Mouse (Mus musculus) monocyte, adult 5-6 weeks (primary cell): ENCODE measurements around the gene Ptpro. TPM values are rescaled to one million over a fixed set of nuclear protein-coding genes. Genes with fewer than 3 reads are reported as not detected.

Experiments used
- ATAC-seq: fragments of 153-309, 156-312 bp; replicated peaks from 2 replicates; pipeline ENCODE4 v1.8.0; 2017; ENCODE audit warnings: mild to moderate bottlenecking; ENCODE audit not compliant: low TSS enrichment, insufficient number of reproducible peaks, severe bottlenecking, poor library complexity, low FRiP score
- total RNA-seq: library from RNA; stranded (forward); fragments of 200-1000, 200-491, 200-594 nt; gene quantifications from 3 replicates; pipeline ENCODE4 v1.2.3, GENCODE M21; 2017

Ptpro gene
- total RNA-seq, 1 experiment from 2014 or later: 157 TPM

DNA sequence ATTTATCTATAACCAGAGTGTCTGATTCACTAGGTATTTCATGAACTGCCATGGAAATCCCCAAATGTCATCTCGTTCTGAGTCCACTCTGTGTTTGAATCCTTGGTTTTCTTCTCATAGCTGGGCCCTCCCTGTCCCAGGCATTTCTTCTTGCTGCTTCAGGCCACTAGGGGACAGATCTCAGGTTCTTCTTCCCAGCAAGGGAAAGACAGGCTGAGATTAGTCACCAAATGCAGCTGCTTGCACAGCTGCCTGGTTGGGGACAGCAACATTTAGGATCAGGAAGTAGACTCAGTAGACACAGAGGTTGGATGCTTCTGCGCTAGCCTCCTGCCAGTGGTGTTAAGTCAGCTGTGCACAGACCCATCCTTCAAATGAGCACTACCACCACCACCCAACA, 113.5 kb downstream of the Ptpro start:
- no peak for ATAC-seq

DNA sequence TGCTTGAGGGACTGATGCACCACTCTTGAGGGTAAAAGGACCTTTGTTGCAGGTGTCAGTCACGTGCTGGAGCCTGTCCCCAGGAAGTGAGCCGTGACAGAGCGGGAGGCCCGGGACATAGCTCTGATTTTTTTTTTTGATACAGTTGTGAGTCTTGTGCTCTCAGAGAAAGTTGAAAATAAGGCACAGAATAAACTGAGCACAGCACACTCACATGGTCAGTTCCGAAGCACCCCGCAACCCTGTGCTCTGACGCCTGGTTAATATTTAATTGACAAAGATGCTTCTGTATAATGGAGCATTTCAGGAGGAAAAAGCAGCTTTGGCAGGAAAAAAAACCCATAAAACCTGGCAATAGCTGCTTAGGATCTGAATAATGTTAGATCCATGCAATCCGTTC, 118.6 kb downstream of the Ptpro start:
- no peak for ATAC-seq

DNA sequence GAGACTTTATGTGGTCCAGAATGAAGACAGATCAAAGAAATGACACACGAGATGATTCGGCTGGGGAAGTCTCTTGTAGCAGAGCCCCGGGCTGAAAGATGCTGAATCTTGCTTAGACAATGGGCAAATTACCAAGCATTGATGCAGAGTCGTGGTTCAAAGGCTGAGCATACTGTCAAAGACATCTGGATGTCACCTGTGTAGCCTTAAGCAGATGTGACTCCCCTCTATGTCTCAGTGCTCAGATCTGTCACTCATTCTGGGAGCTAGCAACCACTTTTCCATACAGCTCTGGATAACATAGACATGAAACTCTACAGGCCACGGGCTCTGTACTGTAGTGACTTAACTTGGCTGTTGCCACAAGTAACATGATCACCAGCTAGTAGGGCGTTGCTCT, 119.3 kb downstream of the Ptpro start:
- ATAC-seq: no peak

DNA sequence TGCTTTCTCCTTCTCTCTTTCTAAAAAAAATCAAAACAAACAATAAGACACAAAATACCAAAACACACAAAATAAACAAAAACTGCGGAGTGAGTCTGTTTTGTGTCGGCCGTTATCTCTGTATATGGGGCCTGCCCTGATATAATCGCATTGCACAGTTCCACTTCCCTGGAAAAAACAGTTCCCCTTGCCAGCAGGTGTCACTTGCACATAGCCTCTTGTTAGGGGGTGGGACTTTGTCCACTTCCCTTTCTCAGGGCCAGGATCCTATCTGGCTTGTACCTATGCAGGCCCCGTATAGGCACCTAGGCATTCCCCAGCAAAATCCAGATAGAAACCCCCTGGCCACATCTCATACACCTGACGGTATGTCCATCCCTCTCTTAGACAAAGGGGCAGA, 121.8 kb downstream of the Ptpro start:
- ATAC-seq: 0 out of 2 replicates have a peak, but pooled peaks have one; percentile 43

DNA sequence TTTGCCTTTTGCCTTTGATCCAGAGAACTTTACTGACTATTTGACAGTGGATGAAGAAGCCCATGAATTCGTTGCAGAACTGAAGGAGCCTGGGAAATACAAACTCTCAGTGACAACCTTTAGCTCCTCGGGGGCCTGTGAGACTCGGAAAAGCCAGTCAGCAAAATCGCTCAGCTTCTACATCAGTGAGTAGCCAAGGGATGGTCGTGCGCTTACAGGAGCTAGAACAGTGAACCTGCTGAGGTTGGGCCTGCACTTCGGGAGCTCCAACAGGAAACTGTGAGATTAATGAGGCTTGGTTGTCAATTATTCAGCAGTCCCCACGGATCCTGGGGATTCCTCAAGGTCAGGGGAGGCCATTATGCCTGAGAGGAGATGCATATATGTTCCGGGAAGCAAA, 130.4 kb downstream of the Ptpro start:
- no peak for ATAC-seq

DNA sequence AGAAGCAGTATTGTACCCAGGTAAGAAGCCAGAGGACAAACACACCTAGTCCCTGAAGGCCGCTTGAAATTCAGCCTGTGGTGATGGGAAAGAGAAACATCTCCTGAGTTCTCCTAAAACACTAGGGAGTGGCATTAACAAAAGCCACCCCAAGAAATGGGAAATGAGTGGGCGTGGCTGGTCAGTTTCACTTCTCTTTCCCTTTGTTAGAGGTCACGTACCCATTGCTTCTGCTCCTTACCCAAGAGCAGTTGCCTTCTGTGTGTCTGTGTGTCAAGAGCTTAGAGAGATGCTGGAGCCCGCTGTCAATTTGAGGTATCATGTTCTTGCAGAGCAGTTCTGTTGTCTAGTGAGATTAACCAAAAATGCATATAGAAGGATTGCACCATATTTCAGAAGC, 134.2 kb downstream of the Ptpro start:
- ATAC-seq: peak; percentile 95

DNA sequence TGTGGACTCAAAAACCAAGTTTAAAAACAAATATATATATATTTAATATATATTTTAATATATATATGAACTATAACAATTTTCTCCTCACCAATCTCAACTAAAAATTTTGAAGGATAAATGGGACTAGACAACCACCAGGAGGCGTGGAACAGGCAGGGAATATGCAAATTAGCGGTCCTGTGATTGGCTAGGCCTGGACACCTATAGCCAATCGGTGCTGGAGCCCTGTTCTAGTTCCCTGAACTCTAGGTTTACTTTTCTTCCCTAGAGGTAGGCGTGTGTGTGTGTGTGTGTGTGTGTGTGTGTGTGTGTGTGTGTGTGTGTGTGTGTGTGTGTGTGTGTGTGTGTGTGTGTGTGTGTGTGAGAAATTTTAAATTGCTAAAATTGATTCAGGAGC, 134.8 kb downstream of the Ptpro start:
- peak; percentile 53; the same call in 1 of the 2 replicates for ATAC-seq

DNA sequence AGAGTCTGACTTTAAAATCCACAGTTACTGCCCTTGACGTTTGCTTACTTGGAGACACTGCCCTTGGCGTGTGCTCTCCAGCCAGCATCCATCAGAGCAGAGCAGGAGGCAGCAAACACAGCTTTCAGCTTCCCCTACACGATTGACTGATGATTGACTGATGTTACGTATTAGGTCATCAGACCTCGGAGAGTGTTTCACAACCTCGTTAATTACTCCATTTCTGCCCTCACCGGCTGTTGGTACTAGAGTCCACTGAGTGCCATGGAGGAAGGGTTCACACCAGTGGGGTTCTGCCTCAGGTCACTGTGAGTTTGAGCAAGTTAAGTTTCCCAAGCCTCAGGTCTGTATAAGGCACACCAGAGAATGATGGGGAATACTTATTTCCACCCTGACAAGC, 143.0 kb downstream of the Ptpro start:
- peak; percentile 87 for ATAC-seq

DNA sequence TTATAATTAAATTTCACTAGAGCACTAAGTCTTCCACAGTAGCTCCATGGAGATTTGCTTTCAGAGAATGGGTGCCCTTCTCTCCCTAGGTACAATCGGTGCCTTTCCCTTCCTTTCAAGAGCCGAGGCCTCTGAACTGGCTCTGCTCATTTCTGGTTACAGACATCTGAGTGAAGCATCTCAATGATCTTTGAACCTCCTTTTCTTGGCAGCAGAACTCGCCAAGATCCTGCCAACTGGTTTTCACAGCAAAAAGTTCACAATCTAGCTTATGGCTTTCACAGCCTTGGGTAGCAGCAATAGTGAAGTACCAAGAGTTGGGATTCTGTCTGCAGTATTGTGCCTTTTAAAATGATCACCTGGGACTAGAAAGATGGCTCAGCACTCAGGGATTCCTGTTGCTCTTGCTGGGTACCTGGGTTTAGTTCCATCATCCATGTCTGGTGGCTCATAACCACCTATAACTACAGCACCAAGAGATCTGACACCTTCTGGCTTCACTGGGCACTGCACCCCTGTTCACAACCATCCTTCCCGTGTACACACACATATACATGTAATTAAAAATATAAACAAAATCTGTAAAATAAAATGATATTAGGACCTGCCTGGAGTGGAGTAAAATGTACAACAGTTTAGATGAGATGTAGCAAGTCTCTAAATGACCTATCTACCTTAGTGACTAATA, 144.1 kb downstream of the Ptpro start:
- no peak for ATAC-seq

DNA sequence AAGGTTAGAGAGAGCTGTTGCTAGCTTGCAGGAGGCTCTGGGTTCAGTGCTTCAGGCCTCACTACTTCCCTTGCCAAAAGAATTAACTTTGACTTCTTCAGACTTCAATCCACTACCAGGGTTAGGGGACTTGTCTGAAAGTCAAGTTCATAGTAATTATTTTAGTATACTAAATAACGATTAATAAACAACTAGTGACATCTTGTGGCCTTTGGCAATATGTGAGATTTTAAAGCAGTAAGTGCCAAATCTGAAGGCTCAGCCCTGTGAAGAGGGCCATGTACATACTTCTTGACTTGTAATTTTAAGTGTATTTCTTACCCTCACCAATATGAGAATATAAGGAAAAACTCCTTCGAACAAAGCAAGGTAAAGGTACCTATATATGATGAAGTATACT, 145.2 kb downstream of the Ptpro start:
- no peak for ATAC-seq

DNA sequence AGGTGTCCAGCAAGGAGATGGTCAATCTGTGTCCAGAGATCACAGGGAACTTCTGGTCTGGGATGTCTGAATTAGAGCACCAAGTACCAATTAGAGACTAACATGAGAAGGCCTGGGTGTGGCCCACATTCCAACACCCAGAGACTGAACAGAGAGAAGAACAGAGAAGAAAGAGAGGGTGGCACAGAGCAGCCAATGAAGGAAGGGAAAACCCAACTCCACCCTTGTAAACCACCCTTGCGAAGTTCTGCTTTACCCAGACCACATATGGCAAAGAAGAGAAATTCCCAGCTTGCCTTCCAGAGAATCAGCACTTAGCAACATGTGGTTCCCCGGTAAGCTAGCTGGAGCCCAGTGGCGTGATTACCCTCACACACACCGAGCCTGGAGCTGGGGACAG, 152.1 kb downstream of the Ptpro start:
- ATAC-seq: 0 out of 2 replicates have a peak, but pooled peaks have one; percentile 27

DNA sequence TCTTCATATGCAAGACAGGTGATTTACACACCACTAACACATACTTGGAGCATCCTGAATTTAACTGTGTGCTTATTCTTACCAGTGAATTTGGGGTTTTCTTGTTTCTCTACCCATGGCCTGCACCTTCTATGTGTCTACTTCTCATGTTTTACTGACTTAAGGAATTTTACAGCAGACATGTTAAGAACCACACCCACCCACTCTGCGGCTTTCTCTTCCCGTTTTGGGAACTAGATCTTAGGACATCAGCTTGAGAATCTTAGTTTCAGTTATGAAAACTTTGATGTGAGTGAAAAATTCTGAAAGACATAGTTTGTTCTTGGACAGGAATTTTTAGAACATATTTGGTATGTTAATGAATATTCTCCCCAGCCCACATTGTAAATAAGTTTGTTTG, 153.6 kb downstream of the Ptpro start:
- ATAC-seq: peak; percentile 60

DNA sequence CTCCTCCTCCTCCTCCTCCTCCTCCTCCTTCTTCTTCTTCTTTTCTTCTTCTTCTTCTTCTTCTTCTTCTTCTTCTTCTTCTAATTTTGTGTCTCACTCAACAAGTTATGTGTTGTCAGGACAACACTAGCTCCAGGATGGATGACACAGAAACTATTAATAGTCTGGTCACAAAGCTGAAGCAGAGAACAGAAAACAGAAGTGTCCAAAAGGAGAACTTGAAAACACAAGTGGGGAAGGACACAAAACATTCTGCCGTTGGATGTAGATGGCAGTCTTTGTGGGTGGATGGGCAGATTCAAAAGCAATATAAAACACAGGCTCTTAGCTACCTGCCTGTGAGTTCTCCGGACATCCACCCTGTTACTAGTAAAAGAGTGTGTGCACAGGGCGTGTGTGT, 158.4 kb downstream of the Ptpro start:
- peak; percentile 77 for ATAC-seq

DNA sequence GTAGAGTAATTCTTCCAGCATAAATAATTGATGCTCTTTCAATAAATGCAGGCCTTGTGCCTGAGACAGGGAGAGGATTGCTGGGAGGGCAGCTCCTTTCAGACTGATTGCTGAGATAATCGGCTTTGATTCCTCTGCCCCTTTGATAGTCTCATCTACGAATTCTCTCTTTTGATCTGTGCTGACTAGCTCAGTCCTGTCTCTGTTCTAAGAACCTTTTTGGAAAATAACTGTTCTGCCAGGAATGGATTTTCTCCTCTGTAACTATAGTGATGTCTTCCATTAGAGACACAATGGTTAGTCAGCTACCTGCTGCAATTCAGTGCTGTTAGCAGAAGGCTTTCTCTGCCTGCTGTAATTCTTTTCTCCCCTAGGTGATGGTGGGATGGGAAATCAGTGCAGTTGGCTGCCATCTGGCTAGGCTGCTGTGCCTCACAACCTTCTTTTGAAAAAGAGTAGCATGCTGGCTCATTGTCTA, 159.8 kb downstream of the Ptpro start:
- ATAC-seq: no peak

DNA sequence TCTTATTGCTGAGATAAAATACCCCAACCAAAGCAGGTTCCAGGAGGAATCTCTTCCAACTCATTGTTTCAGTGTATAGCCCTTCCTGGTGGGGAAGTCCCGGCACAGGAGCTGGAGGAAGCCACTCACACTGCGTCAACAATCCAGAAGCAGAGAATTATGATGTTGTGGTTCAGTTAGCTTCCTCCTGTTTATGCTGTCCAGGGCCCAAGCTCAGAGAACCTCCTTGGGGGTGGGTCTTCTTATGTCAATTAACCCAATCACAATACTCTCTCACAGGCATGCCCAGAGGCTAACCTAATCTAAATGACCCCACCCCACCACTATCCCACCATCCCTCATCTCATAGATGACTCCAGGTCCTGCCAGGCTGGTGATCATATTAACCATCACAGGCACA, 160.9 kb downstream of the Ptpro start:
- peak; percentile 51 for ATAC-seq

DNA sequence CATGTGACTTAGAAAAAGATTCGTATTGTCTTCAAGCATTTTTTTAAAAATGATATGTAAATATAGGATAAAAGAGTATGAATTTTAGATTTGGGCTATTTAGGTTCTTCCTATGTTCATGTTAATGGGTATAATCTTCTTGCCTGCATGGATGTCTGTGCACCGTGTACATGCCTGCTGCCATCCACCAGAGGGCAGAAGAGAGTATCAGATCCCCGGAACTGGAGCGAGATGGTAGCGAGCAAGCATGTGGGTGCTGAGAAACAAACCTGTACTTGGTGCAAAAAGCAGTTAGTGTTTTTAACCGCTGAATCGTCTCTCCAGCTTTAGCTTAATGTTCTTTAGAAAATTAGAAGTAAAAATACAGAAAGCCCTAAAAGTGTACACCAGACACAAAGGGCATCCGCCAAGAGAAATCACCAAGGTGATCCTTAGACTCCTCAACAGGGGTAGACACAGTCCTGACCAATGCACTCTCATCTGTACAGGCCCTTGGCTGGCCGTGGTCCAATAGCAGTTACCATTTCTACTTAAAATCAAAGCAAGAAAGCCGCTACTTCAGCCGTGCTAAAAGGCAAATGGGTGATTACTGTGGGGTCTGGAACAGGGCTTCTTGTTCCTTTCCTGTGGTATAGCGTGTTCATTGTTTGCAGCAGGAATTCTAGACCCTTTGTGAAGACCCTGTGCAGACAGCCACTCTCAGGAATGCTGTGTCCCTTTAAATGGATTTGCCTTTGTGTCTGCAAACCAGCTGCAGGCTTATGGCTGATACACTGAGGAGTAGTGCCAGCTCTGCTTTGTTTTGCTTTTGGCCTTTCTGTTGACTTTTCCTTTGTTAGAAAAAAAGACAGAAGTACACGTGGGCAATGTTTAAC, 162.6 kb downstream of the Ptpro start:
- 0 out of 2 replicates have a peak, but pooled peaks have one; percentile 42 for ATAC-seq

DNA sequence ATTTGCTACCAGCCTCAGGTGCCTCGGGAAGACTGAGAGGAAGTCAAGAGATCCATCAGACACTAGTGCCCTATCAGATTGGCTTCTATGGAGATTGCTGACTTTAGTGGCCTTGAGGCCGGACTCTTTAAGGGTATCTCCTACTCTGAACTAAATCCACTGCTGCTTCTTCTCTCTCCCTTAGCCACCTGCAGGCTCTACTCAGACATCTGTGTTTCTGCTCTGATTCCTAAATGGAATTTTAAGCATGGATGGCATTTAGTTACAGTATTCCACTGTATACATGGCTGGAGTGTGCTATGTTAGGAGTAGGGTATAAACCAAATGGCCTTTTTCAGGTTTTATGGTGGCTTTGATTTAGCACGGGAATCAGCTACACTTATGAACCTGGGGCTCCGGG, 170.7 kb downstream of the Ptpro start:
- no peak for ATAC-seq

DNA sequence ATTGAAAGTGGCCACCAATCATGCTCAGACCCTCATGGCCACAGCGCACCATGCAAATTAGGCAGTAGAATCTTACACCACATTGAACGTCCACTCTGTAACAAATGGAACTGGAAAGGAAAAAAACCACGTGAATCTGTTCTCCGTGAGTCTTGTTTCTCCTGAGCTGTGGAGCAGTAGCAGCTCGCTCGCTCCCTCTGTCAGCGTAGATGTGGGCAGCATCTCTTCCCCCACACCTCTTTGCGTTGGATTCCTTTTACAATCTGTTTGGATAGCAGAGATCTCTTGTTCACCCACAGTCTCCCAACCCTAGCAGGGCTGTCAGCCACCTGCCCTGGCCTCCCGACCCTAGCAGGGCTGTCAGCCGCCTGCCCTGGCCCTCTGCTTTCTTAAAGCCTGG, 171.7 kb downstream of the Ptpro start:
- no peak for ATAC-seq

DNA sequence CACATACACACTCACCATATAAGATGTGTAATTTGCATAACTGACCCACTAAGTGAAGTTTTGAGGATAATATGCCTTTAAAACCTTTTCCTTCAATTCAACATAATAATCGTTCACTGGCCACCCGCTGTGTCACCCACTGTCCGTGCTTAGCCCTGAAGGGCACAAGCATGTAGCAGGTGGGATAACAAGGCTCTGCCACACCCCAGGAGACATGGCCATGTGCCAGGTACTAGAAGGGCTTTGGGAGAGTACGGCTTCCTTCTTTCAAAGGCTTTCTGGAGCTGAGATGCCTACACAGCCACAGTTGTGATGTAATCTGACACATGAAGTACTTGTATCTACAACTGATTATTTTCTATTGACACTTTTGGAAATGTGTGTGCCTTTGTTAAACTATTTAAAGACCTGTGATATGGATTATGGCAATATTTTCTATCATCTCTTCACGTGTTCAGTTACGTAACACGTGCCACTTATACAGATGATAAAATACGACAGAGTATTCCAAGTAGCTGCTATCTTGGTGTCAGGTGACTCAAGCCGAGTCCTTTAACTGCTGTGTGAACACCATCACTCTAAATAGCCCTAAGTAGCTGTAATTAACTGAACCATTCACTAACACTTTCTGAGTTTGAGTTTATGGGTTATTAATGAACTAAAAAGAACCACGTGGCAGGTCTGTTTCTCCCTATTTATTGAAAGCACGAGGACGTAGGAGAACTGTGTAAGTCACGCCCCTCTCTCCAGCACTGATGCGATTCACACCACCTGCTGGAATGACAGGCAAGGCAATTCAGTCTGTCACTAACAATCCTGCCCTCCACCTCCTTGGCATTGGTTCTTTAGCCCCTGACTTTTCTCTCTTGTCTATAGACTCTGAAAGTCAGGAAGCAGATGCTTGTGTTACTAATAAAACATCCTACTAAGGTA, 173.6 kb downstream of the Ptpro start:
- ATAC-seq: no peak
